Mouse (Mus musculus) stomach, postnatal 0 days (tissue): ENCODE results near the gene Foxj1. TPM values are rescaled to one million over a fixed set of nuclear protein-coding genes. Genes with fewer than 3 reads are reported as not detected.
A peak's percentile ranks its signal among the peaks of the same experiment; 100 is the strongest.

Source experiments
- ATAC-seq: fragments of 200-750 bp; cut with Nextera tagmentation; 2 replicates; pipeline ENCODE4 v1.8.0; 2017; ENCODE audit not compliant: low FRiP score, low TSS enrichment
- DNase-seq: peaks from one replicate; pipeline ENCODE4 v3.0.0-alpha.2; 2016; ENCODE audit warnings: low spot score
- H3K27ac ChIP-seq: fragments of 300-500 bp; sonication (generic); replicated peaks from 2 replicates; pipeline ENCODE4 v1.5.1; 2014; ENCODE audit warnings: mild to moderate bottlenecking, control low read depth
- H3K27me3 ChIP-seq: fragments of 300-500 bp; sonication (generic); 2 replicates; pipeline ENCODE4 v1.6.1; 2014; ENCODE audit warnings: low read length; ENCODE audit not compliant: control insufficient read depth, insufficient read depth
- H3K36me3 ChIP-seq: fragments of 300-500 bp; sonication (generic); 2 replicates; pipeline ENCODE4 v1.6.1; 2014; ENCODE audit warnings: low read length, mixed read lengths; ENCODE audit not compliant: control insufficient read depth, insufficient read depth
- H3K4me1 ChIP-seq: fragments of 300-500 bp; sonication (generic); replicated peaks from 2 replicates; pipeline ENCODE4 v1.6.1; 2014; ENCODE audit warnings: antibody characterized with exemption; ENCODE audit not compliant: control insufficient read depth, insufficient read depth
- H3K4me2 ChIP-seq: fragments of 300-500 bp; sonication (generic); replicated peaks from 2 replicates; pipeline ENCODE4 v1.6.1; 2014; ENCODE audit warnings: low read depth, mild to moderate bottlenecking, control low read depth, moderate library complexity
- H3K4me3 ChIP-seq: fragments of 300-500 bp; sonication (generic); 2 replicates; pipeline ENCODE4 v1.5.1; 2014; ENCODE audit warnings: low read depth, low read length, control low read depth
- H3K9ac ChIP-seq: fragments of 300-500 bp; sonication (generic); 2 replicates; pipeline ENCODE4 v1.6.1; 2014; ENCODE audit warnings: mild to moderate bottlenecking, low read length, control low read depth, mixed read lengths
- H3K9me3 ChIP-seq: fragments of 300-500 bp; sonication (generic); 2 replicates; pipeline ENCODE4 v1.6.1; 2016; ENCODE audit warnings: low read length; ENCODE audit not compliant: control insufficient read depth
- CTCF ChIP-seq: IDR thresholded peaks from 2 replicates; pipeline ENCODE4 v1.5.1; 2016; ENCODE audit warnings: antibody characterized with exemption, low read depth, mild to moderate bottlenecking, moderate library complexity
- EP300 ChIP-seq: optimal IDR thresholded peaks from 2 replicates; pipeline ENCODE3; 2016; ENCODE audit warnings: antibody characterized with exemption
- WGBS: fragments of 180-500 bp; shearing (Covaris S2); extraction: QIAGEN DNeasy Blood & Tissue Kit; methylation state at CpG from one replicate; pipeline ENCODE4 v1.1.7; 2014; 5-methylcytosine and 5-hydroxymethylcytosine counted together
- polyA plus RNA-seq: library from polyadenylated mRNA; unstranded; fragments of >200 nt; fragmentation: Nextera tagmentation; extraction: Ambion mirVana; gene quantifications from 2 replicates; pipeline ENCODE4 v1.2.1, GENCODE M21; 2015

Gene Foxj1
- polyA plus RNA-seq, 1 experiment from 2014 or later: 0.19 TPM

DNA sequence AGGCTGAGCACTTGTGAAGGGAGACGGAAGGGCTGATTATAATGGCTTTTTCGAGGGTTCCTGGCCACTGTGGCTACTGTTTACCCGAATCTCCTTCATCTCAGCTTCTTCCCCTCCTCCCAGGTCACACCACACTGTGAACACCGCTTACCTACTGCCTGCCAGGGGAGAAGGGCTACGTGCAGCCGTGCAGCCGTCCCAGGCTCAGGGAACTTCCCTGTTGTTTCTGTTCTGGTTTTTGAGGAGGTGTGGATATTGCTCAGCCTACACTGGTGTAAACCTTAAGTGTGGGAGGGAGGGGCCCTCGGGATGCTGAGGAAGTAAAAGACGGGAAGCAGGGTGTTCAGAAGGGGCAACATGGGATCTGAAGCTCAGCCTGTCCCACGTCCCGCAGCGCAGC, 1.8 kb upstream of the Foxj1 start:
- no peaks in the 10 kb centered on the region for H3K9me3 ChIP-seq
- no peak overlapping the region for H3K4me3 ChIP-seq
- no peaks in the 10 kb centered on the region for H3K36me3 ChIP-seq
- ATAC-seq: no peak
- peaks cover 2% of the 10 kb centered on the region; the same call in 1 of the 2 replicates for H3K4me1 ChIP-seq
- peaks cover 4% of the 10 kb centered on the region; the same call in 1 of the 2 replicates for H3K27me3 ChIP-seq
- no peak overlapping the region for H3K9ac ChIP-seq
- H3K4me2 ChIP-seq: no peak overlapping the region
- no peak for DNase-seq
- H3K27ac ChIP-seq: no peak overlapping the region
- WGBS: 53% methylated on average over 12 of the region's 12 CpGs
- TF ChIP-seq CTCF: no peak
- TF ChIP-seq EP300: no peak

DNA sequence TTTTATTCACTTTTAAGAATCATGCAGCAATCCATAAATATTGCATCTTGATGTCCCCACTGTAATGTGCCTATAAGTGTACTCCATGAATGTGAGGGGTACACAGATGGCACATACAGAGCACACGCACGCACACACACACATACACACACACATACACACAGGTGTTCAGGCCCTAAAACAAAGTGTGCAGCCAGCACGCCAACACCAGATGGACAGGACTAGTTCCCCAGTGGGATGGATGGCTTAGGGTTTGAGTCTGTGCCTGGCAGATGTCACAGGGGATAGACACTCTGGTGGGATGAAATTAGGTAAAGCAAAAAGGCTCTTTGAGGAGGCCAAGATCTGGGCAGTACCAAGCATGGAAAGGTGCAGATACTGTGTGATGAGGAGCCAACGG, 1.2 kb upstream of the Foxj1 start:
- H3K27me3 ChIP-seq: peaks cover 4% of the 10 kb centered on the region; the same call in 1 of the 2 replicates
- no peak overlapping the region for H3K27ac ChIP-seq
- H3K4me3 ChIP-seq: no peak overlapping the region
- no peaks in the 10 kb centered on the region for H3K9me3 ChIP-seq
- WGBS: 88% methylated on average over 4 of the region's 4 CpGs
- H3K36me3 ChIP-seq: no peaks in the 10 kb centered on the region
- ATAC-seq (no peak), DNase-seq (no peak)
- no peak overlapping the region for H3K4me2 ChIP-seq
- TF ChIP-seq EP300: no peak
- TF ChIP-seq CTCF: no peak
- no peak overlapping the region for H3K9ac ChIP-seq
- peaks cover 2% of the 10 kb centered on the region; the same call in 1 of the 2 replicates for H3K4me1 ChIP-seq

GRCm38 (mm10) chr11:116334417-116334782, 799 bp downstream of the Foxj1 start:
- TF ChIP-seq CTCF (no peak), EP300 (no peak)
- H3K27ac ChIP-seq: no peak overlapping the region
- peak overlapping the region; percentile 31 for H3K4me2 ChIP-seq
- H3K9ac ChIP-seq: no peak overlapping the region; the same call in 1 of the 2 replicates
- no peaks in the 10 kb centered on the region for H3K9me3 ChIP-seq
- WGBS: 21% methylated on average over 26 of the region's 26 CpGs
- no peak overlapping the region; the same call in 1 of the 2 replicates for H3K4me3 ChIP-seq
- ATAC-seq (no peak), DNase-seq (no peak)
- peaks cover 2% of the 10 kb centered on the region; the same call in 1 of the 2 replicates for H3K4me1 ChIP-seq
- H3K27me3 ChIP-seq: peaks cover 4% of the 10 kb centered on the region; the same call in 1 of the 2 replicates
- H3K36me3 ChIP-seq: no peaks in the 10 kb centered on the region

DNA sequence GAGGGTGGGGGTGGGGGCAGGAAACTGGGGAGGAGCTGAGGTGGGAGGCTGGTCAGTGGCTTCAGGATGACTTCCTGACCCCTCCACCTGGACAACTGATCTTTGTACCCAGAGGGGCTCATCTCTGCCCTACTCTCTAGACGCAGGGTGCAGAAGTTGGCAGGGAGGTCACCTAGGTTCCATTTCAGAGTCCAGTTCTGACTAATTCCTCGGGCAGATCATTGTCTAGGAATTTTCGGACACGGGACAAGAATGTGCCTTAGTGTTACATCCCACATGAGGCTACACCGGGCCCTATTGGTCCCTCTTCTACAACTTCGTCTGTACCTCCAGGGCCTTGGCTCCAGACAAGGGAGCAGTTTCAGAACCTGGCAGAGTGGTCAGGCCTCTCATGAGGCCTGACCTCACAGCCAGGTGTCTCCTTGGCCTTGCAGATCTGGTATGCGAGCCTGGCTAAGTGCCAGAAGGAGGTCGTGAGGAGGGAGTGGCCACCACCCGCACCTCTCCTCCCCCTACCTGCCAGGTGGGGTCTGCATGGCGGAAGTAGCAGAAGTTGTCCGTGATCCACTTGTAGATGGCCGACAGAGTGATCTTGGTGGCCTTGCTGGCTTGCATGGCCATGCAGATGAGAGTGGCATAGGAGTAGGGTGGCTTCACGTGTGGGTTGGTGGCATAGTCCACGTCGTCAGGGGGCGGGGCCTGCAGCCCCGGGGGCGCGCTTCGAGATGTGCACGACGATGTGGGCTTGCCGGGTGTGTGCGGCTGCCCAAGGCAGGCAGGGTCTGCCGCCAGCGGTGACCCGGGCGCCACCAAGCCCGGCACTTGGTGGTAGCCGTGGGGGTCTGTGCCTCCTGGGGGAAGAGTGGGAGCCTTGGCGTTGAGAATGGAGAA, 1.4 kb downstream of the Foxj1 start:
- Histone ChIP-seq H3K4me3 (no peak overlapping the region; the same call in 1 of the 2 replicates), H3K27ac (no peak overlapping the region), H3K4me1 (peaks cover 2% of the 10 kb centered on the region; the same call in 1 of the 2 replicates), H3K9ac (no peak overlapping the region; the same call in 1 of the 2 replicates), H3K4me2 (peak overlapping the region; percentile 31), H3K9me3 (no peaks in the 10 kb centered on the region), H3K36me3 (no peaks in the 10 kb centered on the region), H3K27me3 (peaks cover 4% of the 10 kb centered on the region; the same call in 1 of the 2 replicates)
- DNase-seq: no peak
- no peak for ATAC-seq
- WGBS: 28% methylated on average over 29 of the region's 31 CpGs
- TF ChIP-seq CTCF (no peak), EP300 (no peak)

- DNase-seq (no peak), ATAC-seq (no peak)
- TF ChIP-seq CTCF (no peak), EP300 (no peak)
- H3K9ac ChIP-seq: no peak overlapping the region
- 87% methylated on average over 3 of the region's 3 CpGs for WGBS
- peaks cover 4% of the 10 kb centered on the region; the same call in 1 of the 2 replicates for H3K27me3 ChIP-seq
- no peak overlapping the region for H3K4me2 ChIP-seq
- peaks cover 2% of the 10 kb centered on the region; the same call in 1 of the 2 replicates for H3K4me1 ChIP-seq
- H3K9me3 ChIP-seq: no peaks in the 10 kb centered on the region
- H3K36me3 ChIP-seq: no peaks in the 10 kb centered on the region
- H3K4me3 ChIP-seq: no peak overlapping the region
- H3K27ac ChIP-seq: no peak overlapping the region
Measured at GRCm38 (mm10) chr11:116332983-116333270, 2.3 kb downstream of the Foxj1 start.
